9 mouse cellular contexts compared by ENCODE assay signal in the genomic region with DNA sequence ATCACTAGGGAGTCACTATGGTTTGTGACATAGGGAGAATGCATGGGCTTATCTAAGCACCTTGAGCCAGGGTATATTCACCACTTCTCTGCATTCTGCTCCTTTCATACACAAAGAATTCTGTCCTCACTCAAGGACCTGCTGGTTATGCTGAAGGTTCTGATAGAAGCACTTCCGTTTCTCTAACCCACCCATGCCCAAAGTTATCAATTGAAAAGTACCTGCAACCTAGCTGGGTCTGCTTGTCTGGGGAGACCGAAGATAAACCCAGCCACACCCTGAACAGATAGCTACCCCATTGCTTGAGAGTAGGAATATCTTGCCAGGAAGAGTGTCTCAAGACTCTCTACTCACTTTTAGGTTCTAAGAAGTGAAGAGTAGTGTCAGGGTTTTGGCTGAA.
DNase-seq lines count a peak whose midpoint lies in the region; ATAC-seq and TF ChIP-seq lines count a peak whose summit lies in the region.
"Had no signal": no experiment of that assay in that cellular context is flagged by ENCODE, and none has a peak within 500 bp of the region (broad histone marks: within the 10 kb centered on the region; RNA-seq: fewer than 3 reads in every experiment).

No protein-coding gene starts in this region.

- H3K27ac ChIP-seq in heart, embryonic 15.5 days = 0 out of 2 replicates have a peak overlapping the region, but pooled peaks have one; percentile 75

- H3K4me3 ChIP-seq in heart, embryonic 15.5 days = no peak overlapping the region
- H3K4me3 ChIP-seq in G1E (ENCODE audit: low read depth, low read length) = peak overlapping the region; percentile 53; the same call in 1 of the 2 replicates

- no peak for TF ChIP-seq CTCF in G1E (IDR thresholded peaks at IDR 0.05; ENCODE audit: low read depth, low read length)

- no peak overlapping the region for H3K4me2 ChIP-seq in heart, embryonic 15.5 days
- H3K4me2 ChIP-seq: lung, embryonic 14.5 days had no signal

- intact Hi-C loops in heart, postnatal 10 days (cut with DNase I) = no loop called here

- no peaks in the 10 kb centered on the region for H3K36me3 ChIP-seq in heart, embryonic 15.5 days
- H3K36me3 ChIP-seq in G1E (replicated peaks) = peaks cover 73% of the 10 kb centered on the region

- ATAC-seq in heart, embryonic 15.5 days (replicated peaks; ENCODE audit: insufficient number of reproducible peaks, insufficient read depth, low FRiP score, low read depth) = no peak
- peak; percentile 54 for ATAC-seq in G1E (ENCODE audit: extremely low read depth, insufficient number of reproducible peaks, low FRiP score, poor library complexity, severe bottlenecking)
- ATAC-seq in megakaryocyte progenitor cell, adult 5-6 weeks (replicated peaks; ENCODE audit: poor library complexity) = peak; percentile 40

- DNase-seq in heart, postnatal 10 days = no peak
- DNase-seq in G1E (ENCODE audit: low spot score) = peak; percentile 17
- DNase-seq in c-Kit-positive CD71-positive TER-119-positive erythroid progenitor cells, embryonic 14.5 days (ENCODE audit: low spot score) = peak; percentile 72
- no peak for DNase-seq in frontal cortex, postnatal 25 days (ENCODE audit: low spot score in 2 of 2)
- DNase-seq in layer of hippocampus, adult 9-11 months = no peak
- DNase-seq: lung, embryonic 14.5 days had no signal

- no peaks in the 10 kb centered on the region for H3K27me3 ChIP-seq in heart, embryonic 15.5 days
- H3K27me3 ChIP-seq in G1E (ENCODE audit: insufficient read depth, low read length) = no peaks in the 10 kb centered on the region
- H3K27me3 ChIP-seq: CH12.LX had no signal

- H3K4me1 ChIP-seq in heart, embryonic 15.5 days (replicated peaks) = peaks cover 72% of the 10 kb centered on the region
- H3K4me1 ChIP-seq in G1E (ENCODE audit: insufficient read depth, low read depth, low read length) = peaks cover 80% of the 10 kb centered on the region

- no peaks in the 10 kb centered on the region for H3K9me3 ChIP-seq in heart, embryonic 15.5 days (replicated peaks)
- H3K9me3 ChIP-seq in G1E (replicated peaks) = no peaks in the 10 kb centered on the region

- H3K9ac ChIP-seq in heart, embryonic 15.5 days = no peak overlapping the region
- H3K9ac ChIP-seq: lung, embryonic 14.5 days had no signal

- 60% methylated on average over 2 of the region's 2 CpGs for WGBS in heart, embryonic 15.5 days

Comparison
In these comparisons a context has a peak if more than half of its experiments do, and no peak if none do; other contexts are left out.
1. DNase-seq: peak in G1E (single experiment) and c-Kit-positive CD71-positive TER-119-positive erythroid progenitor cells, embryonic 14.5 days (single experiment); none in heart, postnatal 10 days (0 of 2), frontal cortex, postnatal 25 days (0 of 2) and layer of hippocampus, adult 9-11 months (single experiment).